Mouse (Mus musculus) bone marrow, adult 2 months (tissue): ENCODE results near the gene Hadha.

Experiments
- CTCF ChIP-seq: fragments of 200-500 bp; IDR thresholded peaks from 2 replicates; pipeline ENCODE4 v1.5.1; 2011; ENCODE audit warnings: low read length, control low read depth; ENCODE audit not compliant: control insufficient read depth, insufficient read depth
- POLR2A ChIP-seq: fragments of 200-500 bp; IDR thresholded peaks from 2 replicates; pipeline ENCODE4 v1.6.1; 2011; ENCODE audit warnings: low read depth, mild to moderate bottlenecking, control low read depth, low read length, borderline replicate concordance; ENCODE audit not compliant: control insufficient read depth

- no peak for TF ChIP-seq POLR2A
- no peak for TF ChIP-seq CTCF
Observed at GRCm38 (mm10) chr5:30107611-30108041, 47.3 kb downstream of the Hadha start.
